Mouse (Mus musculus) c-Kit-positive CD71-positive TER-119-negative erythroid progenitor cells, embryonic 14.5 days (primary cell): Measurements from ENCODE around the gene Tent5a.

Experiments
- DNase-seq: peaks from one replicate; pipeline ENCODE4 v3.0.0-alpha.2; 2013; ENCODE audit warnings: low read depth

Tent5a gene

GRCm38 (mm10) chr9:85327242-85328211 lies at the start of gene Tent5a:
TSS of gene Tent5a (minus strand) at chr9:85327348.
- peak; percentile 68 for DNase-seq

GRCm38 (mm10) chr9:85376643-85377307 lies 49.6 kb upstream of the Tent5a start:
- DNase-seq, result no peak

GRCm38 (mm10) chr9:85375152-85375551 lies 48.0 kb upstream of the Tent5a start:
- no peak for DNase-seq

GRCm38 (mm10) chr9:85372034-85372433 lies 44.9 kb upstream of the Tent5a start:
- no peak for DNase-seq

GRCm38 (mm10) chr9:85369512-85369911 lies 42.4 kb upstream of the Tent5a start:
- DNase-seq, result no peak

GRCm38 (mm10) chr9:85357154-85357860 lies 30.2 kb upstream of the Tent5a start:
- DNase-seq, result no peak

- DNase-seq, result no peak
Measured at GRCm38 (mm10) chr9:85355559-85355958, 28.4 kb upstream of the Tent5a start.

- DNase-seq, result no peak
Measured at GRCm38 (mm10) chr9:85347823-85348523, 20.8 kb upstream of the Tent5a start.

- no peak for DNase-seq
Measured at GRCm38 (mm10) chr9:85342892-85343785, 16.0 kb upstream of the Tent5a start.

GRCm38 (mm10) chr9:85340303-85340702 lies 13.2 kb upstream of the Tent5a start:
- DNase-seq, result no peak

GRCm38 (mm10) chr9:85336046-85336445 lies 8.9 kb upstream of the Tent5a start:
- DNase-seq, result no peak

GRCm38 (mm10) chr9:85331521-85331920 lies 4.4 kb upstream of the Tent5a start:
- no peak for DNase-seq

- DNase-seq, result peak; percentile 64
Measured at GRCm38 (mm10) chr9:85328259-85328658, 1.1 kb upstream of the Tent5a start.

GRCm38 (mm10) chr9:85326292-85327241 lies 581 bp downstream of the Tent5a start:
- DNase-seq, result no peak

GRCm38 (mm10) chr9:85325201-85325868 lies 1.8 kb downstream of the Tent5a start:
- no peak for DNase-seq

- no peak for DNase-seq
Measured at GRCm38 (mm10) chr9:85324158-85324875, 2.8 kb downstream of the Tent5a start.

- no peak for DNase-seq
Measured at GRCm38 (mm10) chr9:85320167-85320951, 6.8 kb downstream of the Tent5a start.

- DNase-seq, result no peak
Measured at GRCm38 (mm10) chr9:85316122-85316521, 11.0 kb downstream of the Tent5a start.
